Mouse (Mus musculus) adrenal gland (tissue): ENCODE data around the gene Proser2.

Experiments
- intact Hi-C: fragments of 180-260 bp; cut with DNase I; formaldehyde crosslinking; loops from one replicate; pipeline ENCODE4 v1.15.1; 2025

The Proser2 gene

GRCm38 (mm10) chr2:6075530-6075896 is 54.5 kb downstream of the Proser2 start:
- intact Hi-C loops: no loop called here

- intact Hi-C loops: no loop called here
These were observed 55.0 kb downstream of the Proser2 start for GRCm38 (mm10) chr2:6074891-6075529.

- intact Hi-C loops: no loop called here
These were observed 57.2 kb downstream of the Proser2 start for GRCm38 (mm10) chr2:6072685-6073260.

- intact Hi-C loops: no loop called here
These were observed 58.2 kb downstream of the Proser2 start for GRCm38 (mm10) chr2:6071598-6072440.

- intact Hi-C loops: no loop called here
These were observed 59.1 kb downstream of the Proser2 start for GRCm38 (mm10) chr2:6070925-6071324.

GRCm38 (mm10) chr2:6067341-6067740 is 62.7 kb downstream of the Proser2 start:
- intact Hi-C loops: no loop called here

- intact Hi-C loops: no loop called here
These were observed 69.8 kb downstream of the Proser2 start for GRCm38 (mm10) chr2:6060071-6060804.

GRCm38 (mm10) chr2:6059291-6059690 is 70.7 kb downstream of the Proser2 start:
- intact Hi-C loops: no loop called here

- intact Hi-C loops: no loop called here
These were observed 73.5 kb downstream of the Proser2 start for GRCm38 (mm10) chr2:6056518-6056917.

- intact Hi-C loops: no loop called here
These were observed 74.5 kb downstream of the Proser2 start for GRCm38 (mm10) chr2:6055466-6055865.

GRCm38 (mm10) chr2:6049018-6049417 is 81.0 kb downstream of the Proser2 start:
- intact Hi-C loops: no loop called here

GRCm38 (mm10) chr2:6048570-6048969 is 81.4 kb downstream of the Proser2 start:
- intact Hi-C loops: no loop called here
